Mouse (Mus musculus) midbrain, embryonic 10.5 days (tissue): Measurements from ENCODE around the gene Kcnab2. TPM values are rescaled to one million over a fixed set of nuclear protein-coding genes. Genes with fewer than 3 reads are reported as not detected.

Experiments used
- polyA plus RNA-seq: library from polyadenylated mRNA; unstranded; fragments of >200 nt; fragmentation: Nextera tagmentation; extraction: Ambion mirVana; gene quantifications from 2 replicates; pipeline ENCODE4 v1.2.1, GENCODE M21; 2016

Gene Kcnab2
- polyA plus RNA-seq, 1 experiment from 2014 or later, result 12.2 TPM

Other genes starting within 250 kb of the Kcnab2 start
- 7.0 and 7.7 TPM in 2 replicates for gene Gpr153, start 203.6 kb downstream of the Kcnab2 start, polyA plus RNA-seq
- 26.3 and 30.9 TPM in 2 replicates for gene Hes3, start 186.2 kb downstream of the Kcnab2 start, polyA plus RNA-seq
- 26.8 and 27.6 TPM in 2 replicates for gene Icmt, start 180.6 kb downstream of the Kcnab2 start, polyA plus RNA-seq
- gene Rnf207, start 158.9 kb downstream of the Kcnab2 start, polyA plus RNA-seq, result 1.5 and 2.4 TPM in 2 replicates
- gene Rpl22, start 152.1 kb downstream of the Kcnab2 start, polyA plus RNA-seq, result 282 and 358 TPM in 2 replicates
- gene Chd5, start 139.2 kb downstream of the Kcnab2 start, polyA plus RNA-seq, result 0.07 and 0.12 TPM in 2 replicates
- gene Nphp4, start 1.2 kb downstream of the Kcnab2 start, polyA plus RNA-seq, result 7.8 and 8.2 TPM in 2 replicates